Mouse (Mus musculus): ENCODE results near the gene Kbtbd6. TPM values are rescaled to one million over a fixed set of nuclear protein-coding genes. Genes with fewer than 3 reads are reported as not detected.

Kbtbd6 gene
- polyA plus RNA-seq, 1 experiment from 2014 or later: 7.3 TPM

GRCm38 (mm10) chr14:79465623-79466022, 14.0 kb downstream of the Kbtbd6 start:
- no peak overlapping the region for H3K9ac ChIP-seq (ENCODE audit: low read length)
- H3K4me1 ChIP-seq (ENCODE audit: control insufficient read depth, insufficient read depth, low read length): no peaks in the 10 kb centered on the region
- ATAC-seq (ENCODE audit: insufficient number of reproducible peaks, low FRiP score, low TSS enrichment, low read depth) (no peak), DNase-seq (ENCODE audit: low spot score) (no peak)
- no peaks in the 10 kb centered on the region for H3K27me3 ChIP-seq (ENCODE audit: control insufficient read depth, insufficient read depth, low read length)
- WGBS: 92% methylated on average over 1 of the region's 1 CpGs
- no peak overlapping the region for H3K4me2 ChIP-seq (ENCODE audit: low read depth, severe bottlenecking)
- H3K36me3 ChIP-seq (ENCODE audit: control insufficient read depth, insufficient read depth, low read length): peaks cover 11% of the 10 kb centered on the region
- no peak overlapping the region for H3K4me3 ChIP-seq (ENCODE audit: low read depth, low read length)
- H3K27ac ChIP-seq (replicated peaks; ENCODE audit: low read depth, low read length): no peak overlapping the region
- H3K9me3 ChIP-seq (ENCODE audit: control insufficient read depth, low read length): no peaks in the 10 kb centered on the region

- no peak overlapping the region for H3K27ac ChIP-seq (replicated peaks; ENCODE audit: low read depth, low read length)
- ATAC-seq (ENCODE audit: insufficient number of reproducible peaks, low FRiP score, low TSS enrichment, low read depth) (no peak), DNase-seq (ENCODE audit: low spot score) (peak; percentile 69)
- H3K4me2 ChIP-seq (ENCODE audit: low read depth, severe bottlenecking): no peak overlapping the region
- H3K9me3 ChIP-seq (ENCODE audit: control insufficient read depth, low read length): no peaks in the 10 kb centered on the region
- H3K9ac ChIP-seq (ENCODE audit: low read length): no peak overlapping the region
- no peak overlapping the region for H3K4me3 ChIP-seq (ENCODE audit: low read depth, low read length)
- 32% methylated on average over 3 of the region's 3 CpGs for WGBS
- peaks cover 8% of the 10 kb centered on the region for H3K36me3 ChIP-seq (ENCODE audit: control insufficient read depth, insufficient read depth, low read length)
- H3K4me1 ChIP-seq (ENCODE audit: control insufficient read depth, insufficient read depth, low read length): no peaks in the 10 kb centered on the region
- no peaks in the 10 kb centered on the region for H3K27me3 ChIP-seq (ENCODE audit: control insufficient read depth, insufficient read depth, low read length)
These were observed 16.0 kb downstream of the Kbtbd6 start for GRCm38 (mm10) chr14:79467621-79468020.

GRCm38 (mm10) chr14:79473384-79473783, 21.7 kb downstream of the Kbtbd6 start:
- no peak overlapping the region for H3K9ac ChIP-seq (ENCODE audit: low read length)
- no peaks in the 10 kb centered on the region for H3K9me3 ChIP-seq (ENCODE audit: control insufficient read depth, low read length)
- H3K4me3 ChIP-seq (ENCODE audit: low read depth, low read length): no peak overlapping the region
- H3K4me1 ChIP-seq (ENCODE audit: control insufficient read depth, insufficient read depth, low read length): no peaks in the 10 kb centered on the region
- no peaks in the 10 kb centered on the region for H3K27me3 ChIP-seq (ENCODE audit: control insufficient read depth, insufficient read depth, low read length)
- DNase-seq (ENCODE audit: low spot score) (no peak), ATAC-seq (ENCODE audit: insufficient number of reproducible peaks, low FRiP score, low TSS enrichment, low read depth) (no peak)
- peaks cover 20% of the 10 kb centered on the region for H3K36me3 ChIP-seq (ENCODE audit: control insufficient read depth, insufficient read depth, low read length)
- no peak overlapping the region for H3K27ac ChIP-seq (replicated peaks; ENCODE audit: low read depth, low read length)
- WGBS: 88% methylated on average over 2 of the region's 2 CpGs
- H3K4me2 ChIP-seq (ENCODE audit: low read depth, severe bottlenecking): no peak overlapping the region

GRCm38 (mm10) chr14:79480624-79481338, 29.1 kb downstream of the Kbtbd6 start, which contains the start of gene Elf1:
Gene Elf1, plus strand, starts transcription at chr14:79481194.
- DNase-seq (ENCODE audit: low spot score) (peak; percentile 93), ATAC-seq (ENCODE audit: insufficient number of reproducible peaks, low FRiP score, low TSS enrichment, low read depth) (peak; percentile 84)
- Histone ChIP-seq H3K27ac (replicated peaks; ENCODE audit: low read depth, low read length) (peak within 1 kb of the TSS; percentile 99), H3K9ac (ENCODE audit: low read length) (peak within 1 kb of the TSS; percentile 98), H3K4me3 (ENCODE audit: low read depth, low read length) (peak within 1 kb of the TSS; percentile 85), H3K36me3 (ENCODE audit: control insufficient read depth, insufficient read depth, low read length) (peaks cover 6% of the 10 kb centered on the region; the same call in 1 of the 2 replicates), H3K4me1 (ENCODE audit: control insufficient read depth, insufficient read depth, low read length) (peaks cover 15% of the 10 kb centered on the region), H3K9me3 (ENCODE audit: control insufficient read depth, low read length) (no peaks in the 10 kb centered on the region), H3K4me2 (ENCODE audit: low read depth, severe bottlenecking) (peak within 1 kb of the TSS; percentile 66), H3K27me3 (ENCODE audit: control insufficient read depth, insufficient read depth, low read length) (no peaks in the 10 kb centered on the region)
- WGBS: under 1% methylated on average over 44 of the region's 96 CpGs

GRCm38 (mm10) chr14:79481339-79482151, 29.9 kb downstream of the Kbtbd6 start, which contains the start of gene Wbp4:
Gene Wbp4, minus strand, starts transcription at chr14:79481520.
- H3K9ac ChIP-seq (ENCODE audit: low read length): peak within 1 kb of the TSS; percentile 98
- peak; percentile 99 for DNase-seq (ENCODE audit: low spot score)
- under 1% methylated on average over 76 of the region's 86 CpGs for WGBS
- H3K27me3 ChIP-seq (ENCODE audit: control insufficient read depth, insufficient read depth, low read length): no peaks in the 10 kb centered on the region
- H3K4me2 ChIP-seq (ENCODE audit: low read depth, severe bottlenecking): peak within 1 kb of the TSS; percentile 66
- H3K4me3 ChIP-seq (ENCODE audit: low read depth, low read length): peak within 1 kb of the TSS; percentile 85
- ATAC-seq (ENCODE audit: insufficient number of reproducible peaks, low FRiP score, low TSS enrichment, low read depth): peak; percentile 91
- H3K4me1 ChIP-seq (ENCODE audit: control insufficient read depth, insufficient read depth, low read length): peaks cover 18% of the 10 kb centered on the region
- peaks cover 6% of the 10 kb centered on the region; the same call in 1 of the 2 replicates for H3K36me3 ChIP-seq (ENCODE audit: control insufficient read depth, insufficient read depth, low read length)
- peak within 1 kb of the TSS; percentile 99 for H3K27ac ChIP-seq (replicated peaks; ENCODE audit: low read depth, low read length)
- H3K9me3 ChIP-seq (ENCODE audit: control insufficient read depth, low read length): no peaks in the 10 kb centered on the region

GRCm38 (mm10) chr14:79482251-79482661, 30.6 kb downstream of the Kbtbd6 start:
- ATAC-seq (ENCODE audit: insufficient number of reproducible peaks, low FRiP score, low TSS enrichment, low read depth): no peak
- peak overlapping the region; percentile 99 for H3K27ac ChIP-seq (replicated peaks; ENCODE audit: low read depth, low read length)
- under 1% methylated on average over 11 of the region's 11 CpGs for WGBS
- peaks cover 25% of the 10 kb centered on the region for H3K4me1 ChIP-seq (ENCODE audit: control insufficient read depth, insufficient read depth, low read length)
- peak; percentile 57 for DNase-seq (ENCODE audit: low spot score)
- H3K4me2 ChIP-seq (ENCODE audit: low read depth, severe bottlenecking): peak overlapping the region; percentile 66
- peak overlapping the region; percentile 98 for H3K9ac ChIP-seq (ENCODE audit: low read length)
- H3K9me3 ChIP-seq (ENCODE audit: control insufficient read depth, low read length): no peaks in the 10 kb centered on the region
- no peaks in the 10 kb centered on the region for H3K27me3 ChIP-seq (ENCODE audit: control insufficient read depth, insufficient read depth, low read length)
- H3K4me3 ChIP-seq (ENCODE audit: low read depth, low read length): peak overlapping the region; percentile 85
- H3K36me3 ChIP-seq (ENCODE audit: control insufficient read depth, insufficient read depth, low read length): peaks cover 3% of the 10 kb centered on the region; the same call in 1 of the 2 replicates

- Histone ChIP-seq H3K27ac (replicated peaks; ENCODE audit: low read depth, low read length) (no peak overlapping the region), H3K4me3 (ENCODE audit: low read depth, low read length) (peak overlapping the region; percentile 85), H3K9me3 (ENCODE audit: control insufficient read depth, low read length) (no peaks in the 10 kb centered on the region), H3K9ac (ENCODE audit: low read length) (no peak overlapping the region), H3K4me2 (ENCODE audit: low read depth, severe bottlenecking) (peak overlapping the region; percentile 66), H3K27me3 (ENCODE audit: control insufficient read depth, insufficient read depth, low read length) (no peaks in the 10 kb centered on the region), H3K36me3 (ENCODE audit: control insufficient read depth, insufficient read depth, low read length) (peaks cover 3% of the 10 kb centered on the region; the same call in 1 of the 2 replicates), H3K4me1 (ENCODE audit: control insufficient read depth, insufficient read depth, low read length) (peaks cover 26% of the 10 kb centered on the region)
- WGBS: 14% methylated on average over 15 of the region's 15 CpGs
- no peak for ATAC-seq (ENCODE audit: insufficient number of reproducible peaks, low FRiP score, low TSS enrichment, low read depth)
- DNase-seq (ENCODE audit: low spot score): peak; percentile 37
These were observed 31.2 kb downstream of the Kbtbd6 start for GRCm38 (mm10) chr14:79482747-79483355.

GRCm38 (mm10) chr14:79483611-79484120, 32.0 kb downstream of the Kbtbd6 start:
- no peak overlapping the region for H3K4me3 ChIP-seq (ENCODE audit: low read depth, low read length)
- DNase-seq (ENCODE audit: low spot score) (no peak), ATAC-seq (ENCODE audit: insufficient number of reproducible peaks, low FRiP score, low TSS enrichment, low read depth) (no peak)
- no peak overlapping the region for H3K27ac ChIP-seq (replicated peaks; ENCODE audit: low read depth, low read length)
- 66% methylated on average over 8 of the region's 8 CpGs for WGBS
- H3K27me3 ChIP-seq (ENCODE audit: control insufficient read depth, insufficient read depth, low read length): no peaks in the 10 kb centered on the region
- no peak overlapping the region for H3K9ac ChIP-seq (ENCODE audit: low read length)
- no peaks in the 10 kb centered on the region for H3K36me3 ChIP-seq (ENCODE audit: control insufficient read depth, insufficient read depth, low read length)
- peaks cover 26% of the 10 kb centered on the region for H3K4me1 ChIP-seq (ENCODE audit: control insufficient read depth, insufficient read depth, low read length)
- H3K4me2 ChIP-seq (ENCODE audit: low read depth, severe bottlenecking): peak overlapping the region; percentile 66; the same call in 1 of the 2 replicates
- no peaks in the 10 kb centered on the region for H3K9me3 ChIP-seq (ENCODE audit: control insufficient read depth, low read length)

Measured in limb, embryonic 11.5 days (tissue).